Mouse (Mus musculus) lung, postnatal 36 days (tissue): ENCODE measurements around the gene Vamp4.
"Not testable (repeated sequence)": the region's sequence is repeated elsewhere in the genome, so short reads cannot be mapped to it uniquely, and the experiment has no call there.

Source experiments
- DNase-seq: peaks from one replicate; pipeline ENCODE4 v3.0.0; 2022; ENCODE audit warnings: mixed read lengths

Vamp4 gene

DNA sequence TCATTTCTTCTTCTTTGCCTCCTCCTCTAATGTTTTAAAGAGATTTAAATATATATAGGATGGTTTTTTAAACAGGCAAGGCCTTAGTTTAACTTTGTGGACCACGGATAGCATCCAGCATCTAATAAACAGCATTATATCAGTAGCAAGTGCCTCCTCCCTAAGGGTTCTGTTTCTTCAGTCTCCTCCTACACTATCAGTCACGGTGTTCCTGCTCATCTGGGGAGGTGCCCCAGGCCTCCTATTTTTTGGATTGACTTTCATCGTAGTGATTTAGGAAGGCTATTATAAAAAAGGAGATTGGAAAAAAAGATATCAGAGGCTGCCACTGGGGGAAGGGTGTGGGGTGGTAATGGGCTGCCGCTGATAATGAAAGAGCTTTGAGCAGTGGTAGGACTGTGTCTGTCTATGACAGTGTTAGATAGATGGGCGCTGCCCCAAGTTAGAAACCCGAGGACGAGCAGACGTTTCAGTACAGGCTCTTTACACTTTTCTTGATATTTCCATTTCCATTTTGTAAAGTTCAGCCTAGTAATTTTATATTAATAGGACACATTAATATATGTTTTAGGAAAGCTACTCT is 20.2 kb downstream of the Vamp4 start:
- no peak for DNase-seq

DNA sequence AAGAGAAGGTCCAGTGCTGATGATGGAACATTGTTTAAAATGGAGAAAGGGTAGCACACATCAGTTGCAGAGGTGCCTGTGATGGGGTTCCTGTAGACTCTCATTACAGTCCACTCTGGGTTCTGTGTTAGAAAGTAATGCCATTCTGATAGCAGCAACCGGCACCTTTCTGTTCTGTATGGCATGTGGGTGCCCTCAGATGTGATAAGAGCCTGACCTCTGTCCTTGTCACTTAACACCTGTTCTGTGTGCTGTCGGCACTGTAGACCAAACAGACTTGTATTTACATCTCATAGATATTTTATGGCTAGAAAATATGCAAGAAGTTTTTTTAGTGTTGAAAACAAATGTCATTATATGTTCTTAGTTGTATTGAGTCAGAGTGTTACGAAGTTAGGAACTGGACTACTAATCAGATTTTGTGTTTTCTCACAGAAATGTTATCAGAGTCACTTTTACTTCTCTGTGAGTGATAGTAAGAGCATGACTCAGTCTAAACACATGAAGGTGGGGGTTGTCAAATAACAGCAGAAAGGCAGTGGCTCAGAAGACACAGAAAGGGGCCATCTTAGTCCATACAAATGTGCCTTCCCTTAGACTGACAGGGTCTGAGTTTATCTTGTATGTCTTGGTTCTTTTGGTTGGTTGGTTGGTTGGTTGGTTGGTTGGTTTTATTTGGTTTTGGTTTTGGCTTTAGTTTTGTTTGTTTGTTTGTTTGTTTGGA is 27.2 kb downstream of the Vamp4 start:
- DNase-seq, result no peak

DNA sequence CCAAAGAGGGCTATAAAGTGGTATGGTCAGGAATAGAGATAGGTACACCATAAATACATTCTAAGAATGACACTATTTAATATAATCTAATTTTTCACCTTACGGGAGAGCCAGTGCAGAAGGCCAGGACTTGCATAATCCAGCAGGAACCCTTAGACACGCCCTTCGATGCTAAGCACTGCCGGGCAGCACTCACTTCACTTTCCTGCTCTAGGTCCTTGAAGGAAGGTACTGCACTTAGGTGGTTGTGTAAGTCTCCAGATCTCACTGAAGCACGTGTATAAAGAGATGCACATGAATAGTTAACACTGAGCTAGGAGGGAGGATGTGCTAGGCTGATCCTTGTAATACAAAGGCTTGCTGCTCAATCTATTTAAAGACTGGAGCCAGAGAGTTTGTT is 29.3 kb downstream of the Vamp4 start:
- peak; percentile 76 for DNase-seq

DNA sequence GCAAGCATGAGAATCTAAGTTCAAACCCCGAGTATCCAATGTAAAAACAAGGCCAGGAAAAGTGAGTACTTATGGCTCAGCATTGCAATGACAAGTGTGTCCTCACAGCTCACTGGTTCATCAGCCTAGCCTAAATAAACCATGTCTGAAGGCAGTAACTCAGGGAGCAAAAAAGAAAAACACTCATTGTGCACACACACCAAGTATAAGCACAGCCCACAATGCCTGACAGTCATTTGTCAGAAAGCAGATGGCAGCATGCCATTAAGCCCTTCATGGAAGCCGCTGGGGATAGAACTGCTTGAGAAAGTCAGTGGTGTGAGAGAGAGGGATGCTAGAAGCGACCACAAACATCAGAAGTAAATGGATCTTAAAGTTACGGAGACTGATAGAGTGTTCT is 31.0 kb downstream of the Vamp4 start:
- no peak for DNase-seq

DNA sequence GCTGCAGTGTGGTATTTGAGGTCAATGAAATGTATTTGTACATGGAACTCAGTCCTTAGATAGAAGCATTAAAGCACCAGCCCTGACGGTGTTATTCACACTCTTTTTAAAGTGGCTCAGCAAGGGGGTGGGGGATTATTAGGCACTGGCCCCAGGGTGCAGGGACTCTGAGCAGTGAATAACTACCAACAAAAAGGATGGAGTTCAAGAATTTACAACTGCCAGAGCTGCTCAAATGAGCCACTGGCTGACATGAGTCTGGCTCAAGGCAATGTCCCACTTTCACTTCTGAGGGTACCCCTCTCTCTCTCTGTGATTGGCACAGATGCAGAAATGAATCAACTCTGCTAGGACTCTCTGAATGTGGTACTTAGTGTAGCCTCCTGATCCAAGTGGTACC is 37.8 kb downstream of the Vamp4 start:
- DNase-seq, result no peak

DNA sequence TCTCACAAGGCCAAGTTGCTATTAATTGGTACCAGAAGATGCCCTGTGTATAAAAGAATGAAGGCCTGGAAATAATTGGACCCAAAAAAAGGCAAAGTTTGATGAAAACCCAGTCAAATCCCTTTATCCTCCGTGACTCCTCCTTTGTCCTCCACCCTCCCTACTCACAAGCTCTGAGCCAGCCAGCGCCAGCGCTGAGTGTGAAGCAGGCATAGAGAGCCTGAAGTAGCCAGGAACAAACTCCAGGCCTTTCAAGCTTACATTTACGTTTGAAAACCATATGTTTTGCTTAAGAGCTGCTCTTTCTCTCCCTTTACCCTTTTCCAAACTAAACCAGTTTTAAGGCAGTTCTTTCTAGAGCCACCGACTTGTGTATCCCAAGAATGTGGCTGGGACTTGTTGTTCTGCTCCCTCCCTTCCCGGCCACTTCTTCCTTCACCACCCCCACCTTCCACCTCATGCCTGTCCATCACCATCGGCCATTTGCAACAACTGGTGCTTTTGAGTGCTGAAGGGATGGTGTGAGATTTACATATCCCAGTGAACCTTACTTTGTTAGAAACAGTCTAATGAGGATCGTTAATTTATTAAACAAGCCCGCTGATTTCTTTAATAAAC is 39.4 kb downstream of the Vamp4 start:
- DNase-seq, result no peak

DNA sequence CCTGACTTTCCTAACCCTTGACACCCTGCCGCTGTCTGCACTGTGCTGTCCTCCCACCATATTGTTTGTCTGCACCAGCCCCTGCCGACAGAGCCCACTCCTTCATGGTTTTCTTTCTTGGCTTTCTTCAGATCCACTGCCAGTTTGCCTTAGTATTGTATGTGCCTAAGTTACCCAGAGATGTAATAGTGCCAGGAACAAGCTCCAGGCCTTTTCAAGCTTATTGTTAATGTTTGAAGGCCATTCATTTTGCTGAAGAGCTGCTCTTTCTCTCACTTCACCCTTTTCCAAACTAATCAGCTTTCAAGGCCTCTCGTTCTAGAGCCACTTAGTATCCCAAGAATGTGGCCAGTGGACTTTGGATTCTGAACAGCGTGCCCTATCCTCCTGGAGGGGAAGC is 40.9 kb downstream of the Vamp4 start:
- DNase-seq, result peak; percentile 23

DNA sequence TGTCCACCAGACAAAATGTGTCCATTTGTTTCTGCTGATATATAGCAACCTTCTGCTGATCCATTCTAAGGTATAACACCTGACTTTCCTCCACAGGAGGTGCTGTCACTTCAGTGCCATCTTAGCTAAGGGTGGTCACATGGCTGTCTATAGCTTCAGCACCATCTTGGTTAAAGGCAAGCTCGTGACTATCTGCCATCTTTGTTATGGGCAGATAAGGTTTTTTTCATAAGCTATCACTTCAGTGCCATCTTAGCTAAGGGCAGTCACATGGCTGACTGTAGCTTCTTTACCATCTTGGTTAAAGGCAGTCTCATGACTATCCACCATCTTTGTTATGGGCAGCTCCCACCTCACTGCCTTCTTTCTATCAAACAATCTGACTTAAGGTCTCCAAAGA is 45.2 kb downstream of the Vamp4 start:
- DNase-seq, result no peak

DNA sequence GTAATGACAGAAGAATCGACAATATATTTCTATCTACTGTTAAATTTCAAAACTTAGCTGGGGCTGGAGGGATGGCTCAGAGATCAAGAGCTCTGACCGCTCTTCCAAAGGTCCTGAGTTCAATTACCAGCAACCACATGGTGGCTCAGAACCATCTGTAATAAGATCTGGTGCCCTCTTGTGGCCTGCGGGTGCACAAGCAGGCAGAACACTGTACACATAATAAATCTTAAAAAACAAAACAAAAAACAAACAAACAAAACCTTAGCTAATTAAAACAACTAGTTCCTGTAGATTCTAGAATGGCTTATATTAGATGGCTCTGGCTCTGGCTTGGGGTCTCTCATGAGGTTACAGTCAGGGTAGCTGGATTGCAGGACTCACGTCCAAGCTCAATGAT is 50.2 kb downstream of the Vamp4 start:
- no peak for DNase-seq

DNA sequence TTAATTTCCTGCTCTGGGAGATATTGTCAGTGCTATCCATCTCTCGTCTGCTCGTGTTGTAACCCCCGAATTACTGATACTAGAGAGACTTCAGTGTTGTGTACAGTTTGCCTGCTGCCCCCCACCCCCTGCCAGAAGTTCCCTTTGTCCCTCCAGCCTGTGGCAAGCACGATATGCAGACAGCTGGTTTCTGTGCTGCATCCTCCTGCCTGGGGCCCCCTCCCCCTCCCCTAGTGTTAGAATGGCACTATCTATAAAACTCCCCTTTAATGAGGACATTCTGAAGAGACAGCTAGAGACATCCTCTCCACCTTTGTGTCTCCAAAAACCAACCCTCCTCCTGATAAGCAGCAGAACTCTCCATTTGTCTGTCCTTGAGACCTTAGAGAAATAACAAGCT is 53.6 kb downstream of the Vamp4 start:
- no peak for DNase-seq

DNA sequence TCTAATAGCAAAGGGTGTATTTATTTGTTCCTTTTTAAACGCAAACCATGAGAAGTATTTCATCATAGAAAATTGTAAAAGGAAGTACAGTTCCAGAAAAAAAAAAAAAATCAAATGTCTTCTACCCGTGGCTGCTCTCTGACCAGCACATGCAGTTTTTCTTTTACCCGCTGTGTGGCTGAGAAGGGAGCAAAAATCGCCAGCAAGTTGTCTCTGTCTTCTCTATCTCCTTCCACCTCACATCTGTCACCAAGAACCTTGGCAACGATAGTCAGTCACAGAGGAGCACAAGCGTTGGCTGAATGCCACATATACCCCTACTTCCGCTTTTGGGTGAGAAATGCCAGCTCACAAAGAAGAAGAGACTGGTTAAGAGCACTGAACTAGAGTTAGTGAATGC is 54.9 kb downstream of the Vamp4 start:
- peak; percentile 58 for DNase-seq

DNA sequence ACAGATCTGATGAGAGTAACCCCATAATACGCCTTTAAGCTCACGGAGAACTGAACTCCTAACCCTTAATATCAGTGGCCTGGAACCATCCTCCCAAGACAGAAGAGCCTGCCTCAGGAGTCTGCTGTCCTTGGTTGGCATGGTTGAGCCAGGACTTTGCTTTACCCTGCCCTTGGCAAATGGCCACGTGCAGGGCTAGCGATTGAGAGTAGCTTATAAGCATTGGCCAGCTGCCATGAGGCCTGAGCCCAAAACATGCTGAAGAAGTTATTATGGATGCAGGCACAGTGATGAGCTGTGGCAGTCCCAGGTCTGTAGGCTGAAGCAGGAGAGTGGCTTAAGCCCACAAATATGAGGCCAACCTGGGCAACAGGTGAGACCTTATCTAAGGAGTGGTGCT is 57.5 kb downstream of the Vamp4 start:
- not testable (repeated sequence) for DNase-seq

DNA sequence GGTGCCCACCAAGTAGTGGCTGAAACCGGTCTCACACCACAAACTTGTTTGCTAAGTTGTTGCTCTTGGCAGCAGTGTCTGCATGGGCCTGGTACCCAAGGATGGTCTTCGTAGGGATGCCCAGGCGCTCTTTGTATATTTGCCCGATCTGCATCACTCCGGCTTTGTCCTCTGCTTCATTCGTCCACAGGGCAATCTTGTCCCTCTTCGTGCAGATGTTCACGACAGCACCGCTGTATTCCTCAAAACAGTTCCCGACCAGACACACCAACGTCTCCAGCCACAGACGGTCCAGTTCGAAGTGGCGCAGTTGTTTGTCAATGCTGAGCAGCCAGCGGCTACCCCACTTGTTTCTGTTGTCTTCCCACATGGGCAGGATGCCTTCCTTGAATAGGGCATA is 58.0 kb downstream of the Vamp4 start:
- not testable (repeated sequence) for DNase-seq

DNA sequence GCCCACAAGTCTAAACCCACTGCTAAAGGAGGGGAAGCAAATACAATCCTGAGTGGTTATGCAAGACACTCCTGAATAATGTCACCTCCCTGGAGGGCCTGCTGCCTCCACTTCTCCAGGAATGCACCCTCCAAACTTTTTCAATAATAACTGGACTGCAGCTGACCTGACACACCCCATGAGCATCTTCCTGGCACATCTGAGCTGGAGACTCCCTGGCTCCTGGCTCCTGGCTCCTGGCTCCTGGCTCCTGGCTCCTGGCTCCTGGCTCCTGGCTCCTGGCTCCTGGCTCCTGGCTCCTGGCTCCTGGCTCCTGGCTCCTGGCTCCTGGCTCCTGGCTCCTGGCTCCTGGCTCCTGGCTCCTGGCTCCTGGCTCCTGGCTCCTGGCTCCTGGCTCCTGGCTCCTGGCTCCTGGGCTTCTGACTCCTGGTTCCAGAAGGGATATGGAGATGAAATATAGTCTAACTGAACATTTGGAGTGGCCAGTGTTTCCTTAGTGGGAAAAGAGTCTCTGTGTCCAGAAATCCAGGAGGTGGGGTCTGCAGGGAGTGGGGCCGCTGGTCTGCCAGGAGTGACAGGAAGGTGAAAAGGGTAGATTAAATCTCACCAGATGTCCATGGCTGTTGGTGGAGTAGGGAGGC is 65.1 kb downstream of the Vamp4 start:
- peak; percentile 18 for DNase-seq

DNA sequence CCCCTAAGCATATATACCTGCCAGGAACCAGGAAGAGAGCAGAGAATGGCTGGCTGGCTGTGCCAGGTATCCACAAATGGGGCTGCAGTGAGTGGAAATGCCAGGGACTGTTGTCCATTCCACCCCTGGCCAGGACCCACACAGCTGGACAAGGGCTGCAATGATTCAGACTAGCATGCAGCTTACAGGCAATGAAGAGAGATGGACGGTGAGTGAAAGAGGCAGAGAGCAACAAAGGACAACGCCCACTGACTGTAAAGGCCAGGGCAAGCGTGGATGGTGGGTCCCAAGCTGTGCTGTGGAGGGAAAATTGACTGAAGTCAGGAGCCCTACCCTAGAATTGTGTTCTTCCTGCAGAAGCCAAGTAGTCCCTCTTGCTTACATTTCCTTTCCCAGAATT is 66.2 kb downstream of the Vamp4 start:
- no peak for DNase-seq

DNA sequence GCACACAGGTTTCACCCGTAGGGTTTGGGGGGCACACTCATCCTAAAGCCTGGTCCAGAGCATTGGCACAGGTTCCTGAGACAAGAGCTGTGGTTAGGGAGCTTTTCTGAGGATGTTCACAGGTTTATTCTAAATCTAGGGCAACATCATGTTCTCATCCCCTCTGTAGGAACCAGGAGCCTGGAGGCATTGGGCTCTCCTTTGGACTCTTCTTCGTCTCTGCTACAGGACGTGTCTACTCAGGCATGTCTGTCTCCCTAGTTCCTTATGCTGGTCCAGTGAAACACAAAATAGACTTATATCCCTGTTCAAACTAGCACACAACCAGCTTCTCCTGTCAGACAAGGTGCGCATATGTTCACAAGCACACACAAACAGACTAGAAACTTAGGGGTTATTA is 68.2 kb downstream of the Vamp4 start:
- DNase-seq, result no peak

DNA sequence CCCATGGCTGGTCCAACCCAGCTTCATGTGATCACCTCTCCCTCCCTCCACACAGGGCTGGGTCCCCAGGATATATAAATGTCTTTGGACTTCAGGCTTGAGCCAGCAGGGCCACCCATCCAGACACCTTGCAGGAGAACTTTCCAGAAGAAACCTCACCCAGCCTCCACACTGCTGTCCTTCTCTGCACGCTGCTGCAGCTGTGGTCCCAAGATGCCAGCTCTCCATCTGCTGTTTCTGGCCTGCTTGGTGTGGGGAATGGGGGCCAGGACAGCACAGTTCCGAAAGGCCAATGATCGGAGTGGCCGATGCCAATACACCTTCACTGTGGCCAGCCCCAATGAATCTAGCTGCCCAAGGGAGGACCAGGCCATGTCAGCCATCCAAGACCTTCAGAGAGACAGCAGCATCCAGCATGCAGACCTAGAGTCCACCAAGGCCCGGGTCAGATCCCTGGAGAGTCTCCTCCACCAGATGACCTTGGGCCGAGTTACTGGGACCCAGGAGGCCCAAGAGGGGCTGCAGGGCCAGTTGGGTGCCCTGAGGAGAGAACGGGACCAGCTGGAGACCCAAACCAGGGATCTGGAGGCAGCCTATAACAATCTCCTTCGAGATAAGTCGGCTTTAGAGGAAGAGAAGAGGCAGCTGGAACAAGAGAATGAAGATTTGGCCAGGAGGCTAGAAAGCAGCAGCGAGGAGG is 68.9 kb downstream of the Vamp4 start, which contains the start of gene Myoc:
Gene Myoc (plus strand): TSS at position 105 of the 700 bp plus-strand sequence.
- DNase-seq, result no peak

DNA sequence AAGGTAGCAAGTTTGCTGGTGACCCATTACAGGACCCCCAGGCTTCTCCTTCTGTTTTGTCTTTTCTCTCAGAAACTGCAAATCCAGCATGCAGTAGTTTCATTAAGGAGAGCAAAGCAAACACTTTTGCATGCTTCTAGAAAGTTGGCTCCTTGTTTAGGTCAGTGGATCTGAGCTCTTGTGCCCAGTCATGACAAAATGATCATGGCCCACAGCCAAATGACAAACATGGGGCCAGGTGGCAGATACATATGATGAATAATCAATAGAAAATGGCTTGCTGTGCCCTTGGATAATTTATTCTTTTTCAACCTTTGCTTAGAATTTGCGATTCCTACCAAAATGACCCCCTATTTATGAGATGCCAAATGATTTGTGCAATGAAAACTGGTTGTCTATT is 69.5 kb downstream of the Vamp4 start:
- peak; percentile 38 for DNase-seq

DNA sequence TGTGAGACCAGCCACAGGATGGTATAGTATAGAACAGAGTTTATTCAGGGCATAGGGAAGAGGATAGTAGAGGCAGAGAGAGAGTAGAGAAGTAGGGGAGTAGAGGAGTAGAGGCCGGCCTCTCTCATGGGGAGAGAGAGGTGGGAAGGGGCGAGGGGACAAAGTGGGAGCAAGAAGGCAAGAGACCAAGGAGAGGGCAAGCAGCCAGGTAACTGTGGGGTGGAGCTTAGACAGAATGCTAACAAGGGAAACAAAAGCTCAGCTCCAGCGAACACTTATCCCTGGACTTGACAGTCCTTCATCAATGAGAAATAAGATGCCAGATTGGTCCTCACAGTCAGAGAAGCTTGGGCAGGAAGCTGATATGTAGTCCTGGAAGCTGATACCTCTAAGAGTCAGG is 72.3 kb downstream of the Vamp4 start:
- no peak for DNase-seq

DNA sequence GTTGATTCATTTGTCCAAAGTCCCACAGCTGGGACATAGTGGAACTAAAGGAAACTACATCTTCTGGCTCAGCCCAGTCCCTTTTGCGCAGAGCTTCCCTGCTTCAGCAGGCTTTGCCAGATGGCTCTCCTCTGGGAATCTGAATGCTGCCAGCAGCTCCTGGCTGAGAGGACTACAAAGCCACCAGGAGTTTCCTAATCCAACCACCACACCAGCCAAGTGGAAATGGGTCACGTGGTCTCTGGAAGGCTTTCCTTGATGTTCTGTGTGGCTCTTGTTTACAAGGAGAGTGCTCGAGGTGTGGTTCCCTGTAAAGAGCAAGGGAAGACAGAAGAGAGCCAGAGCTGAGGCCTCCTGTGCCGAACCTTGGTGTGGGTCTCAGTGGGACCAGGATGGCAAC is 73.4 kb downstream of the Vamp4 start:
- peak; percentile 88 for DNase-seq

DNA sequence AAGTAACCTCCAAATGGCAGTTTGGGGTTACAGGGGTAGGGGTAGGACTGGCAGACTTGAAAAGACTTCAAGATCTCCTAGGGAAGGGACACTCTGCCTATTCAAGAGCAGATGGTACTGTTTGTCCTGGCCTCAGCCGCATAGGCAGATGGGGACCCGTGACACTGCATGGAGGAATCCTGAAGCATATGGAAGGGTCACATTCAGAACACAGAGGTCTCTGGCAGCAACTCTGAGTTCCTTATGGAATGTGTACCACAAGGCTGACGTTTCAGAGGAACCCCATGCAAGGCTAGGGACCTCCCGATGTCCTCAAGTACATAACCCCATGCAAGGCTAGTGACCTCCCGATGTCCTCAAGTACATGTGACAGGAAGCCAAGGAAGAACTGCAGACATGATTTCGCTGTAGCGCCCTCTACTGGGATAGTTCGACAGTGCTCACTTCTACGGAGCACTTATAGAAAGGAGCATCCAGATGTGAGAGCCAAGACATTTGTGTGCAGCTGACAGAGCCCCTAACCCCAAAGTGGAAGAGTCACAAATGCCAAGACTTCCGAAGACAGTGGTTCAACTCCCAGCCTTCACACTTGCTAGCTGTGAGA is 75.9 kb downstream of the Vamp4 start:
- peak; percentile 44 for DNase-seq

DNA sequence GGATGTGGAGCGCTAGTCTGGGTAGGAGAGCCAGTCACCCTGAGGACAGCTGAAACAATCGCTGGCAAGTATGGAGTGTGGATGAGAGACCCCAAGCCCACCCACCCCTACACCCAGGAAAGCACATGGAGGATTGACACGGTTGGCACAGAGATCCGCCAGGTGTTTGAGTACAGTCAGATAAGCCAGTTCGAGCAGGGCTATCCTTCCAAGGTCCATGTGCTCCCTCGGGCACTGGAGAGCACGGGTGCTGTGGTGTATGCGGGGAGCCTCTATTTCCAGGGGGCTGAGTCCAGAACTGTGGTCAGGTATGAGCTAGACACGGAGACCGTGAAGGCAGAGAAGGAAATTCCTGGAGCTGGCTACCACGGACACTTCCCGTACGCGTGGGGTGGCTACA is 78.1 kb downstream of the Vamp4 start:
- no peak for DNase-seq
